Mouse (Mus musculus) limb, embryonic 14.5 days (tissue): ENCODE data around the gene Dok3. TPM values are rescaled to one million over a fixed set of nuclear protein-coding genes. Genes with fewer than 3 reads are reported as not detected.
"Not testable (repeated sequence)": the region's sequence is repeated elsewhere in the genome, so short reads cannot be mapped to it uniquely, and the experiment has no call there.

Experiments used
- ATAC-seq: fragments of 200-750 bp; cut with Nextera tagmentation; 2 replicates; pipeline ENCODE4 v1.8.0; 2017; ENCODE audit warnings: low read depth, moderate number of reproducible peaks, moderate TSS enrichment; ENCODE audit not compliant: low FRiP score
- DNase-seq: peaks from one replicate; pipeline ENCODE4 v3.0.0-alpha.2; 2015; ENCODE audit warnings: low spot score
- H3K27ac ChIP-seq: fragments of 300-500 bp; sonication (generic); replicated peaks from 2 replicates; pipeline ENCODE4 v1.5.1; 2014; ENCODE audit warnings: low read depth, mild to moderate bottlenecking, low read length, moderate library complexity, mixed read lengths
- H3K27me3 ChIP-seq: fragments of 300-500 bp; sonication (generic); 2 replicates; pipeline ENCODE4 v1.6.1; 2014; ENCODE audit warnings: low read length, mixed read lengths; ENCODE audit not compliant: control insufficient read depth, insufficient read depth
- H3K36me3 ChIP-seq: fragments of 300-500 bp; sonication (generic); 2 replicates; pipeline ENCODE4 v1.6.1; 2014; ENCODE audit warnings: mild to moderate bottlenecking, low read length, moderate library complexity, mixed read lengths; ENCODE audit not compliant: control insufficient read depth, insufficient read depth
- H3K4me1 ChIP-seq: fragments of 300-500 bp; sonication (generic); 2 replicates; pipeline ENCODE4 v1.6.1; 2014; ENCODE audit warnings: antibody characterized with exemption, low read length, mixed read lengths; ENCODE audit not compliant: control insufficient read depth, insufficient read depth
- H3K4me2 ChIP-seq: fragments of 300-500 bp; sonication (generic); replicated peaks from 2 replicates; pipeline ENCODE4 v1.6.1; 2014; ENCODE audit warnings: low read depth, mild to moderate bottlenecking, low read length, moderate library complexity; ENCODE audit not compliant: severe bottlenecking
- H3K4me3 ChIP-seq: fragments of 300-500 bp; sonication (generic); replicated peaks from 2 replicates; pipeline ENCODE4 v1.5.1; 2014; ENCODE audit warnings: low read length
- H3K9ac ChIP-seq: fragments of 300-500 bp; sonication (generic); 2 replicates; pipeline ENCODE4 v1.6.1; 2014; ENCODE audit warnings: mild to moderate bottlenecking, low read depth, low read length, moderate library complexity; ENCODE audit not compliant: severe bottlenecking
- H3K9me3 ChIP-seq: fragments of 300-500 bp; sonication (generic); 2 replicates; pipeline ENCODE4 v1.6.1; 2016; ENCODE audit warnings: low read length; ENCODE audit not compliant: control insufficient read depth
- POLR2A ChIP-seq: fragments of 200-500 bp; IDR thresholded peaks from 2 replicates; pipeline ENCODE4 v1.8.0; 2012; ENCODE audit warnings: inconsistent platforms, mild to moderate bottlenecking, moderate library complexity, borderline replicate concordance; ENCODE audit not compliant: insufficient read depth, insufficient read length; ENCODE audit errors: extremely low read depth
- WGBS: fragments of 180-500 bp; shearing (Covaris S2); extraction: QIAGEN DNeasy Blood & Tissue Kit; methylation state at CpG from one replicate; pipeline ENCODE4 v1.1.7; 2014; 5-methylcytosine and 5-hydroxymethylcytosine counted together
- polyA plus RNA-seq, 2 experiments: library from polyadenylated mRNA; depleted of rRNA in 1 of 2; stranded (reverse) in 1 of 2; unstranded in 1 of 2; fragments of >200 nt; fragmentation: Nextera tagmentation in 1 of 2; extraction: Ambion mirVana in 1 of 2; gene quantifications; 2 replicates each; pipeline versions ENCODE4 v1.2.1 to v1.2.3; 2012 to 2014

Gene Dok3
- polyA plus RNA-seq, 2 experiments: 4.4 to 9.1 TPM

GRCm38 (mm10) chr13:55573432-55573831, 44.3 kb upstream of the Dok3 start, which contains the start of gene Tmed9:
Gene Tmed9, plus strand, starts transcription at chr13:55573732.
- TF ChIP-seq POLR2A: no peak
- peaks cover 7% of the 10 kb centered on the region for H3K36me3 ChIP-seq
- H3K4me3 ChIP-seq: no peak within 1 kb of the TSS
- H3K4me1 ChIP-seq: peaks cover 14% of the 10 kb centered on the region
- ATAC-seq (no peak), DNase-seq (no peak)
- no peak within 1 kb of the TSS for H3K9ac ChIP-seq
- no peaks in the 10 kb centered on the region for H3K27me3 ChIP-seq
- H3K4me2 ChIP-seq: no peak within 1 kb of the TSS
- H3K9me3 ChIP-seq: no peaks in the 10 kb centered on the region; the same call in 1 of the 2 replicates
- WGBS: 99% methylated on average over 2 of the region's 2 CpGs
- H3K27ac ChIP-seq: no peak within 1 kb of the TSS

GRCm38 (mm10) chr13:55571977-55572376, 42.9 kb upstream of the Dok3 start:
- TF ChIP-seq POLR2A: no peak
- DNase-seq (no peak), ATAC-seq (no peak)
- 75% methylated on average over 2 of the region's 2 CpGs for WGBS
- Histone ChIP-seq H3K4me1 (peaks cover 14% of the 10 kb centered on the region), H3K9ac (no peak overlapping the region), H3K9me3 (no peaks in the 10 kb centered on the region), H3K36me3 (peaks cover 20% of the 10 kb centered on the region), H3K27me3 (no peaks in the 10 kb centered on the region), H3K4me2 (peak overlapping the region; percentile 92; the same call in 1 of the 2 replicates), H3K4me3 (no peak overlapping the region), H3K27ac (no peak overlapping the region)

- Histone ChIP-seq H3K4me1 (peaks cover 14% of the 10 kb centered on the region), H3K9ac (peak within 1 kb of the TSS; percentile 92), H3K27me3 (no peaks in the 10 kb centered on the region), H3K4me2 (peak within 1 kb of the TSS; percentile 92), H3K27ac (peak within 1 kb of the TSS; percentile 94), H3K4me3 (peak within 1 kb of the TSS; percentile 92), H3K9me3 (no peaks in the 10 kb centered on the region), H3K36me3 (peaks cover 24% of the 10 kb centered on the region)
- ATAC-seq (peak; percentile 92), DNase-seq (peak; percentile 92)
- no peak for TF ChIP-seq POLR2A
- 4% methylated on average over 26 of the region's 47 CpGs for WGBS
Observed at GRCm38 (mm10) chr13:55571027-55571751, 42.1 kb upstream of the Dok3 start, which contains the start of gene Fam193b. Gene Fam193b, minus strand, starts transcription at chr13:55571120.

GRCm38 (mm10) chr13:55570286-55570973, 41.3 kb upstream of the Dok3 start:
- Histone ChIP-seq H3K36me3 (peaks cover 26% of the 10 kb centered on the region), H3K27me3 (no peaks in the 10 kb centered on the region), H3K4me2 (peak overlapping the region; percentile 92), H3K4me1 (peaks cover 14% of the 10 kb centered on the region), H3K27ac (peak overlapping the region; percentile 94), H3K4me3 (peak overlapping the region; percentile 92), H3K9me3 (no peaks in the 10 kb centered on the region), H3K9ac (peak overlapping the region; percentile 92)
- no peak for TF ChIP-seq POLR2A
- ATAC-seq: peak; percentile 64
- 1% methylated on average over 27 of the region's 47 CpGs for WGBS
- DNase-seq: peak; percentile 16

DNA sequence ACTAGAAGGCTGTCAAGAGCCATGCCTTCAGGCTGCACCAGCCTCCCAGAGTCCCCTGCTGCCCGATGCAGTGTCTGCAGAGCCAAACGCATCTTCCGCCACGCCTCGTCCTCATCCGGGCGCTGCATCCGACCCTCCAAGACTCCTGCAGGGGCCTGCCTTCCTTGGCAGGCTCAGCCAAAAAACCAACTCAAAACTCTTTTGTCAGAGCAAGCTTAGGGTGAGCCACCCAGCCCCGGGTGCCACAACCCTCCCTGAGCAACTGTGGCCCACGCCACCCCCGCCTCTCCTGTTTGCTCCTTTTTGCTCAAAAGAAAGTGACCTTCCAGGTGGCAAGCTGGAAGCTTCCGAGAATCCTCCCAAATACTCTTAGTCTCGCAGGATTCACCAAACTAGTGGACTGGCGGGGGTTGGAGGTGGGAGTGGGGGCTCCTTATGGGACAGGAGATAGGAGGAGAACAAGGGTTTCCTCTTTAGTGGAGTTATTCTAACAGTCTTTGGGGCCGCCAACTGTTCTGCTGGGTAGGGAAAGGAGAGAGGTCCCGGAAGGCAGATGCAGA, 40.7 kb upstream of the Dok3 start:
- H3K4me3 ChIP-seq: peak overlapping the region; percentile 92
- 7% methylated on average over 16 of the region's 16 CpGs for WGBS
- H3K4me1 ChIP-seq: peaks cover 14% of the 10 kb centered on the region
- no peak for TF ChIP-seq POLR2A
- no peak for DNase-seq
- H3K4me2 ChIP-seq: peak overlapping the region; percentile 92
- peak overlapping the region; percentile 94 for H3K27ac ChIP-seq
- H3K9ac ChIP-seq: peak overlapping the region; percentile 92
- no peaks in the 10 kb centered on the region for H3K9me3 ChIP-seq
- ATAC-seq: no peak; the same call in 1 of the 2 replicates
- no peaks in the 10 kb centered on the region for H3K27me3 ChIP-seq
- H3K36me3 ChIP-seq: peaks cover 26% of the 10 kb centered on the region

DNA sequence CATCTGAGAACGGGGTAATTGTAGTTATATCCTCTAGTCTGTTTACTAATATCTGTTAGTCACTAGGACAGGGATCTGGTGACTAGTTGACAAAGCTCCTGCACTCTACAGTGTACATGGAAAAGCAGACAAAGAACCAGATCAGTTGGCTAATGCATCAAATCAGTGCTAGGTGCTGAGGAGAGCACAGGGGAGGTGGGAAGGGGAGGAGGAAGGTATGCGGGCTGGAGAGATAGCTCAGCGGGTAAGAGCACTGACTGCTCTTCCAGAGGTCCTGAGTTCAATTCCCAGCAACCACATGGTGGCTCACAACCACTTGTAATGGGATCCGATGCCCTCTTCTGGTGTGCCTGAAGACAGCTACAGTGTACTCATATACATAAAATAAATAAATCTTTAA, 39.4 kb upstream of the Dok3 start:
- H3K36me3 ChIP-seq: peaks cover 29% of the 10 kb centered on the region
- H3K27ac ChIP-seq, H3K9ac ChIP-seq, H3K4me2 ChIP-seq, H3K27me3 ChIP-seq, H3K9me3 ChIP-seq, DNase-seq, H3K4me3 ChIP-seq, ATAC-seq: not testable (repeated sequence)
- WGBS: 92% methylated on average over 4 of the region's 4 CpGs
- H3K4me1 ChIP-seq: peaks cover 14% of the 10 kb centered on the region
